30 mouse cellular contexts compared by ENCODE assay signal in genomic region chr1:179160697-179161096, GRCm38 (mm10).
DNase-seq lines count a peak whose midpoint lies in the region; ATAC-seq lines count a peak whose summit lies in the region.
"Had no signal": no experiment of that assay in that cellular context is flagged by ENCODE, and none has a peak within 500 bp of the region (broad histone marks: within the 10 kb centered on the region; RNA-seq: fewer than 3 reads in every experiment).

No protein-coding gene starts in this region.

- no peak overlapping the region for H3K4me3 ChIP-seq in midbrain, embryonic 11.5 days (ENCODE audit: low read depth, low read length)
- no peak overlapping the region for H3K4me3 ChIP-seq in midbrain, embryonic 10.5 days
- H3K4me3 ChIP-seq in hindbrain, embryonic 10.5 days: no peak overlapping the region
- no peak overlapping the region for H3K4me3 ChIP-seq in hindbrain, embryonic 13.5 days
- H3K4me3 ChIP-seq in limb, embryonic 10.5 days: no peak overlapping the region
- H3K4me3 ChIP-seq in kidney, embryonic 14.5 days (ENCODE audit: low read length): no peak overlapping the region
- H3K4me3 ChIP-seq: embryonic facial prominence, embryonic 13.5 days; forebrain, embryonic 10.5 days; heart, embryonic 13.5 days; left cerebral cortex, adult 2 months; limb, embryonic 13.5 days; lung, embryonic 15.5 days; midbrain, embryonic 12.5 days; myocyte had no signal

- DNase-seq in midbrain, embryonic 11.5 days (ENCODE audit: low spot score, missing footprints): no peak
- DNase-seq in midbrain, embryonic 10.5 days (ENCODE audit: low spot score): no peak
- no peak for DNase-seq in hindbrain, embryonic 10.5 days (ENCODE audit: low spot score)
- DNase-seq in limb, embryonic 10.5 days (ENCODE audit: low spot score): no peak
- no peak for DNase-seq in spleen, postnatal 4 days (ENCODE audit: low spot score in 2 of 2)
- DNase-seq in frontal cortex, postnatal 36 days (ENCODE audit: low spot score in 2 of 2): no peak
- DNase-seq: adrenal gland, postnatal 14 days; cerebellum, adult 18-20 months; cerebellum, postnatal 10 days; heart, postnatal 10 days; kidney, adult 9 months; kidney, postnatal 14 days; spleen, adult 18-20 months; thymus, adult 2 months; thymus, postnatal 4 days had no signal

- H3K36me3 ChIP-seq in midbrain, embryonic 11.5 days (ENCODE audit: control insufficient read depth, insufficient read depth, low read length): no peaks in the 10 kb centered on the region
- H3K36me3 ChIP-seq in midbrain, embryonic 10.5 days: no peaks in the 10 kb centered on the region
- H3K36me3 ChIP-seq in hindbrain, embryonic 10.5 days: no peaks in the 10 kb centered on the region
- no peaks in the 10 kb centered on the region for H3K36me3 ChIP-seq in hindbrain, embryonic 13.5 days
- no peaks in the 10 kb centered on the region for H3K36me3 ChIP-seq in limb, embryonic 10.5 days
- H3K36me3 ChIP-seq in kidney, embryonic 14.5 days (ENCODE audit: control insufficient read depth, insufficient read depth, low read length): no peaks in the 10 kb centered on the region
- H3K36me3 ChIP-seq: embryonic facial prominence, embryonic 13.5 days; forebrain, embryonic 10.5 days; heart, embryonic 13.5 days; limb, embryonic 13.5 days; lung, embryonic 15.5 days; midbrain, embryonic 12.5 days had no signal

- peak; percentile 22; the same call in 1 of the 2 replicates for ATAC-seq in midbrain, embryonic 11.5 days (ENCODE audit: low FRiP score)
- ATAC-seq in hindbrain, embryonic 13.5 days (ENCODE audit: low FRiP score): no peak
- ATAC-seq in kidney, embryonic 14.5 days (ENCODE audit: low FRiP score, low TSS enrichment): no peak
- ATAC-seq: CD4-positive, CD25-positive, alpha-beta regulatory T cell, adult 4 months; forebrain, embryonic 16.5 days; intestine, embryonic 16.5 days had no signal

- peaks cover 12% of the 10 kb centered on the region for H3K4me1 ChIP-seq in midbrain, embryonic 11.5 days (ENCODE audit: control insufficient read depth, insufficient read depth, low read length)
- peaks cover 28% of the 10 kb centered on the region for H3K4me1 ChIP-seq in midbrain, embryonic 10.5 days
- peaks cover 41% of the 10 kb centered on the region for H3K4me1 ChIP-seq in hindbrain, embryonic 10.5 days (replicated peaks)
- peaks cover 24% of the 10 kb centered on the region for H3K4me1 ChIP-seq in hindbrain, embryonic 13.5 days (replicated peaks)
- peaks cover 35% of the 10 kb centered on the region for H3K4me1 ChIP-seq in limb, embryonic 10.5 days
- H3K4me1 ChIP-seq in kidney, embryonic 14.5 days (ENCODE audit: control insufficient read depth, insufficient read depth, low read length): no peaks in the 10 kb centered on the region
- H3K4me1 ChIP-seq: lung, embryonic 15.5 days had no signal

- H3K9me3 ChIP-seq in midbrain, embryonic 11.5 days (ENCODE audit: control insufficient read depth, low read length): no peaks in the 10 kb centered on the region
- H3K9me3 ChIP-seq in midbrain, embryonic 10.5 days (replicated peaks): no peaks in the 10 kb centered on the region
- H3K9me3 ChIP-seq in hindbrain, embryonic 10.5 days: no peaks in the 10 kb centered on the region
- H3K9me3 ChIP-seq in hindbrain, embryonic 13.5 days: no peaks in the 10 kb centered on the region
- no peaks in the 10 kb centered on the region for H3K9me3 ChIP-seq in limb, embryonic 10.5 days (replicated peaks)
- H3K9me3 ChIP-seq in kidney, embryonic 14.5 days (ENCODE audit: control insufficient read depth, low read length): no peaks in the 10 kb centered on the region
- H3K9me3 ChIP-seq: embryonic facial prominence, embryonic 13.5 days; forebrain, embryonic 10.5 days; heart, embryonic 13.5 days; limb, embryonic 13.5 days; lung, embryonic 15.5 days; midbrain, embryonic 12.5 days had no signal

- no peak overlapping the region for H3K9ac ChIP-seq in midbrain, embryonic 11.5 days (ENCODE audit: low read length)
- H3K9ac ChIP-seq in hindbrain, embryonic 13.5 days: no peak overlapping the region
- H3K9ac ChIP-seq in kidney, embryonic 14.5 days (ENCODE audit: low read depth, low read length): no peak overlapping the region
- H3K9ac ChIP-seq: embryonic facial prominence, embryonic 13.5 days; heart, embryonic 13.5 days; limb, embryonic 13.5 days; lung, embryonic 15.5 days; midbrain, embryonic 12.5 days had no signal

- H3K4me2 ChIP-seq in midbrain, embryonic 11.5 days: no peak overlapping the region
- H3K4me2 ChIP-seq in hindbrain, embryonic 13.5 days: no peak overlapping the region
- no peak overlapping the region for H3K4me2 ChIP-seq in kidney, embryonic 14.5 days (replicated peaks; ENCODE audit: low read depth, low read length)
- H3K4me2 ChIP-seq: embryonic facial prominence, embryonic 13.5 days; heart, embryonic 13.5 days; limb, embryonic 13.5 days; liver, embryonic 11.5 days; lung, embryonic 15.5 days; midbrain, embryonic 12.5 days had no signal

- 64% methylated on average over 3 of the region's 3 CpGs for WGBS in midbrain, embryonic 11.5 days
- 63% methylated on average over 3 of the region's 3 CpGs for WGBS in midbrain, embryonic 10.5 days
- 33% methylated on average over 3 of the region's 3 CpGs for WGBS in hindbrain, embryonic 10.5 days
- WGBS in hindbrain, embryonic 13.5 days: 20% methylated on average over 3 of the region's 3 CpGs
- 80% methylated on average over 3 of the region's 3 CpGs for WGBS in limb, embryonic 10.5 days
- 79% methylated on average over 3 of the region's 3 CpGs for WGBS in kidney, embryonic 14.5 days

- no peaks in the 10 kb centered on the region for H3K27me3 ChIP-seq in midbrain, embryonic 11.5 days (ENCODE audit: control insufficient read depth, insufficient read depth, low read length)
- no peaks in the 10 kb centered on the region for H3K27me3 ChIP-seq in midbrain, embryonic 10.5 days (ENCODE audit: low read depth, poor library complexity, severe bottlenecking)
- no peaks in the 10 kb centered on the region for H3K27me3 ChIP-seq in hindbrain, embryonic 10.5 days (ENCODE audit: insufficient read depth, poor library complexity, severe bottlenecking)
- H3K27me3 ChIP-seq in hindbrain, embryonic 13.5 days: no peaks in the 10 kb centered on the region
- H3K27me3 ChIP-seq in limb, embryonic 10.5 days (ENCODE audit: low read depth, poor library complexity, severe bottlenecking): no peaks in the 10 kb centered on the region
- H3K27me3 ChIP-seq in kidney, embryonic 14.5 days (ENCODE audit: control insufficient read depth, insufficient read depth, low read length): no peaks in the 10 kb centered on the region
- H3K27me3 ChIP-seq: embryonic facial prominence, embryonic 13.5 days; heart, embryonic 13.5 days; limb, embryonic 13.5 days; lung, embryonic 15.5 days had no signal

- H3K27ac ChIP-seq in midbrain, embryonic 11.5 days (ENCODE audit: low read depth, low read length): no peak overlapping the region
- no peak overlapping the region for H3K27ac ChIP-seq in midbrain, embryonic 10.5 days (replicated peaks)
- peak overlapping the region; percentile 62; the same call in 1 of the 2 replicates for H3K27ac ChIP-seq in hindbrain, embryonic 10.5 days
- H3K27ac ChIP-seq in hindbrain, embryonic 13.5 days: peak overlapping the region; percentile 62; the same call in 1 of the 2 replicates
- peak overlapping the region; percentile 6; the same call in 1 of the 2 replicates for H3K27ac ChIP-seq in limb, embryonic 10.5 days
- H3K27ac ChIP-seq in kidney, embryonic 14.5 days (ENCODE audit: low read depth, low read length): no peak overlapping the region
- H3K27ac ChIP-seq: embryonic facial prominence, embryonic 13.5 days; forebrain, embryonic 10.5 days; heart, embryonic 13.5 days; left cerebral cortex, adult 2 months; limb, embryonic 13.5 days; lung, embryonic 15.5 days; midbrain, embryonic 12.5 days; stomach, postnatal 0 days had no signal

Comparison
In these comparisons a context has a peak if more than half of its experiments do, and no peak if none do; other contexts are left out.
1. H3K27ac ChIP-seq: peak in hindbrain, embryonic 10.5 days (single experiment), hindbrain, embryonic 13.5 days (single experiment) and limb, embryonic 10.5 days (single experiment); none in midbrain, embryonic 11.5 days (single experiment), midbrain, embryonic 10.5 days (single experiment) and kidney, embryonic 14.5 days (single experiment).